Comparison of ENCODE assay signal across 8 mouse cellular contexts in genomic region chr12:117385072-117385666, GRCm38 (mm10).
DNase-seq lines count a peak whose midpoint lies in the region; ATAC-seq and TF ChIP-seq lines count a peak whose summit lies in the region.

No protein-coding gene starts in this region.

- H3K36me3 ChIP-seq in hindbrain, postnatal 0 days (ENCODE audit: insufficient read depth, low read length), result no peaks in the 10 kb centered on the region

- TF ChIP-seq CTCF in hindbrain, postnatal 0 days (IDR thresholded peaks at IDR 0.05; ENCODE audit: low read depth), result peak; percentile 98

- no peak overlapping the region for H3K9ac ChIP-seq in hindbrain, postnatal 0 days (replicated peaks; ENCODE audit: low read length)

- DNase-seq in NIH3T3 (ENCODE audit: low read depth), result peak; percentile 85
- peak; percentile 57 for DNase-seq in cerebellum, adult 8-10 months
- DNase-seq in frontal cortex, postnatal 10 days (ENCODE audit: low spot score in 2 of 2), result peak; percentile 43 to 69
- peak; percentile 93 for DNase-seq in hindbrain, postnatal 0 days (ENCODE audit: low spot score)
- DNase-seq in left cerebral cortex, adult 18-20 months (ENCODE audit: low spot score in 2 of 2), result peak; percentile 74 to 86
- peak; percentile 79 to 90 for DNase-seq in right cerebral cortex, postnatal 10 days (ENCODE audit: low spot score in 2 of 2)
- DNase-seq in urinary bladder, postnatal 25 days (ENCODE audit: low spot score), result peak; percentile 74

- peak; percentile 80 for ATAC-seq in hindbrain, postnatal 0 days
- peak; percentile 93 for ATAC-seq in megakaryocyte, adult 5-6 weeks (ENCODE audit: poor library complexity, severe bottlenecking)

- no peak overlapping the region for H3K4me2 ChIP-seq in hindbrain, postnatal 0 days (ENCODE audit: low read depth, low read length)

- no peak overlapping the region for H3K27ac ChIP-seq in hindbrain, postnatal 0 days

- H3K4me3 ChIP-seq in hindbrain, postnatal 0 days (ENCODE audit: low read length), result no peak overlapping the region

- H3K27me3 ChIP-seq in hindbrain, postnatal 0 days (ENCODE audit: insufficient read depth, low read length), result no peaks in the 10 kb centered on the region

- H3K9me3 ChIP-seq in hindbrain, postnatal 0 days (ENCODE audit: low read length), result no peaks in the 10 kb centered on the region

- WGBS in hindbrain, postnatal 0 days, result 16% methylated on average over 6 of the region's 6 CpGs

- H3K4me1 ChIP-seq in hindbrain, postnatal 0 days (ENCODE audit: insufficient read depth, low read length), result no peaks in the 10 kb centered on the region
